In genomic region chr7:44303346-44304340, GRCm38 (mm10) we compare ENCODE assay signal across 8 mouse cellular contexts. TPM values are rescaled to one million over a fixed set of nuclear protein-coding genes. Genes with fewer than 3 reads are reported as not detected.
DNase-seq lines count a peak whose midpoint lies in the region; ATAC-seq and TF ChIP-seq lines count a peak whose summit lies in the region.

No protein-coding gene starts in this region.

- H3K4me2 ChIP-seq in neural tube, embryonic 11.5 days (ENCODE audit: low read depth) = peak overlapping the region; percentile 54
- peak overlapping the region; percentile 73 for H3K4me2 ChIP-seq in limb, embryonic 12.5 days
- H3K4me2 ChIP-seq in stomach, embryonic 15.5 days = peak overlapping the region; percentile 79

- no peaks in the 10 kb centered on the region for H3K36me3 ChIP-seq in neural tube, embryonic 11.5 days (ENCODE audit: control insufficient read depth, insufficient read depth, low read length)
- no peaks in the 10 kb centered on the region for H3K36me3 ChIP-seq in limb, embryonic 12.5 days
- H3K36me3 ChIP-seq in stomach, embryonic 15.5 days = no peaks in the 10 kb centered on the region

- H3K9me3 ChIP-seq in neural tube, embryonic 11.5 days (ENCODE audit: control insufficient read depth, low read length) = no peaks in the 10 kb centered on the region
- no peaks in the 10 kb centered on the region for H3K9me3 ChIP-seq in limb, embryonic 12.5 days
- no peaks in the 10 kb centered on the region for H3K9me3 ChIP-seq in stomach, embryonic 15.5 days

- TF ChIP-seq POLR2A in cerebellum, adult 2 months (IDR thresholded peaks at IDR 0.05; ENCODE audit: borderline replicate concordance, insufficient read depth, low read length) = no peak

- H3K27me3 ChIP-seq in cerebellum, adult 2 months (ENCODE audit: control insufficient read depth, insufficient read depth, low read length) = no peaks in the 10 kb centered on the region
- 0 out of 2 replicates have a peak, but pooled peaks cover 4% of the 10 kb centered on the region for H3K27me3 ChIP-seq in neural tube, embryonic 11.5 days (ENCODE audit: control insufficient read depth, insufficient read depth, low read length)
- peaks cover 24% of the 10 kb centered on the region; the same call in 1 of the 2 replicates for H3K27me3 ChIP-seq in limb, embryonic 12.5 days
- no peaks in the 10 kb centered on the region for H3K27me3 ChIP-seq in stomach, embryonic 15.5 days (replicated peaks)

- peak overlapping the region; percentile 76; the same call in 1 of the 2 replicates for H3K27ac ChIP-seq in cerebellum, adult 2 months (ENCODE audit: insufficient read depth, low read length)
- peak overlapping the region; percentile 97; the same call in 1 of the 2 replicates for H3K27ac ChIP-seq in neural tube, embryonic 11.5 days (ENCODE audit: low read depth, low read length)
- peak overlapping the region; percentile 94 for H3K27ac ChIP-seq in limb, embryonic 12.5 days
- peak overlapping the region; percentile 95 for H3K27ac ChIP-seq in stomach, embryonic 15.5 days

- no peak for ATAC-seq in cerebellum, adult (ENCODE audit: insufficient number of reproducible peaks, low FRiP score, low TSS enrichment)
- ATAC-seq in neural tube, embryonic 11.5 days (ENCODE audit: insufficient read depth, low FRiP score, low TSS enrichment) = no peak
- ATAC-seq in limb, embryonic 12.5 days (ENCODE audit: insufficient number of reproducible peaks, insufficient read depth, low FRiP score, low TSS enrichment, low read depth) = no peak
- ATAC-seq in stomach, embryonic 15.5 days (ENCODE audit: insufficient read depth, low FRiP score, low read depth) = no peak
- no peak for ATAC-seq in megakaryocyte-erythroid progenitor cell, adult 5-6 weeks (replicated peaks; ENCODE audit: low FRiP score, low TSS enrichment, poor library complexity, severe bottlenecking)

- peak overlapping the region; percentile 99 for H3K9ac ChIP-seq in neural tube, embryonic 11.5 days (ENCODE audit: low read length)
- H3K9ac ChIP-seq in limb, embryonic 12.5 days (replicated peaks) = peak overlapping the region; percentile 89
- H3K9ac ChIP-seq in stomach, embryonic 15.5 days = peak overlapping the region; percentile 94

- peak overlapping the region; percentile 78 for H3K4me3 ChIP-seq in cerebellum, adult 2 months (replicated peaks; ENCODE audit: insufficient read depth, low read depth, low read length)
- peak overlapping the region; percentile 75 for H3K4me3 ChIP-seq in neural tube, embryonic 11.5 days (ENCODE audit: low read depth, low read length)
- peak overlapping the region; percentile 67 for H3K4me3 ChIP-seq in limb, embryonic 12.5 days (replicated peaks)
- peak overlapping the region; percentile 77 for H3K4me3 ChIP-seq in stomach, embryonic 15.5 days (replicated peaks)

- no peak for TF ChIP-seq CTCF in cerebellum, adult 2 months (IDR thresholded peaks at IDR 0.05; ENCODE audit: borderline replicate concordance, insufficient read depth, low read depth, low read length)

- WGBS in cerebellum, adult 2 months = 83% methylated on average over 14 of the region's 14 CpGs
- 86% methylated on average over 14 of the region's 14 CpGs for WGBS in neural tube, embryonic 11.5 days
- WGBS in limb, embryonic 12.5 days = 88% methylated on average over 14 of the region's 14 CpGs
- WGBS in stomach, embryonic 15.5 days = 80% methylated on average over 14 of the region's 14 CpGs

- H3K4me1 ChIP-seq in cerebellum, adult 2 months (ENCODE audit: control insufficient read depth, insufficient read depth, low read length) = peaks cover 4% of the 10 kb centered on the region; the same call in 1 of the 2 replicates
- H3K4me1 ChIP-seq in neural tube, embryonic 11.5 days (ENCODE audit: control insufficient read depth, insufficient read depth, low read length) = peaks cover 8% of the 10 kb centered on the region
- peaks cover 35% of the 10 kb centered on the region for H3K4me1 ChIP-seq in limb, embryonic 12.5 days (replicated peaks)
- H3K4me1 ChIP-seq in stomach, embryonic 15.5 days = peaks cover 18% of the 10 kb centered on the region

- DNase-seq in cerebellum, adult 2 months = no peak
- no peak for DNase-seq in neural tube, embryonic 11.5 days (ENCODE audit: low spot score)
- DNase-seq in neural tube, embryonic 10.5 days (ENCODE audit: extremely low spot score, low spot score) = no peak
- DNase-seq in layer of hippocampus, postnatal 14 days (ENCODE audit: low spot score in 2 of 2) = no peak

RNA-seq across cellular contexts. Expression of gene Clec11a, which starts 3.1 kb away (rescaled TPM):
- 2.4 and 3.0 TPM in 2 replicates for polyA plus RNA-seq in cerebellum, adult 2 months (2012; rRNA removed)
- 1.9 and 2.4 TPM in 2 replicates for polyA plus RNA-seq in neural tube, embryonic 11.5 days (2014; fragmentation: Nextera tagmentation; extraction: Ambion mirVana)
- polyA plus RNA-seq in limb, embryonic 12.5 days (2016; fragmentation: Nextera tagmentation; extraction: Ambion mirVana) = 2.0 and 2.2 TPM in 2 replicates
- polyA plus RNA-seq in stomach, embryonic 15.5 days (2015; fragmentation: Nextera tagmentation; extraction: Ambion mirVana) = 5.1 and 6.9 TPM in 2 replicates
- total RNA-seq in megakaryocyte-erythroid progenitor cell, adult 5-6 weeks (2014; fragmentation: Nextera tagmentation) = 0.74 and 0.77 TPM in 2 replicates
- total RNA-seq in megakaryocyte-erythroid progenitor cell, adult 5-6 weeks (2017) = 1.7 and 4.3 TPM in 2 replicates
- total RNA-seq in layer of hippocampus, postnatal 14 days (2021) = 1 to 10 TPM; 2.5 to 2.8 TPM

RNA-seq across cellular contexts. Expression of gene Shank1, which starts 6.4 kb away (rescaled TPM):
- 51.4 and 60.7 TPM in 2 replicates for polyA plus RNA-seq in cerebellum, adult 2 months (2012; rRNA removed)
- polyA plus RNA-seq in neural tube, embryonic 11.5 days (2014; fragmentation: Nextera tagmentation; extraction: Ambion mirVana) = 4.6 and 4.7 TPM in 2 replicates
- polyA plus RNA-seq in limb, embryonic 12.5 days (2016; fragmentation: Nextera tagmentation; extraction: Ambion mirVana) = 1.2 and 1.3 TPM in 2 replicates
- polyA plus RNA-seq in stomach, embryonic 15.5 days (2015; fragmentation: Nextera tagmentation; extraction: Ambion mirVana) = 2.2 TPM in 2 replicates
- 0.22 and 1.3 TPM in 2 replicates for total RNA-seq in megakaryocyte-erythroid progenitor cell, adult 5-6 weeks (2014; fragmentation: Nextera tagmentation)
- total RNA-seq in megakaryocyte-erythroid progenitor cell, adult 5-6 weeks (2017) = 0.27 TPM in 1 of 2 replicates, not detected in the other
- 100 to 1,000 TPM; 566 to 582 TPM for total RNA-seq in layer of hippocampus, postnatal 14 days (2021)

RNA-seq across cellular contexts. Expression of gene Gm15517, which starts 42.4 kb away (rescaled TPM):
- not detected in 2 replicates for polyA plus RNA-seq in cerebellum, adult 2 months (2012; rRNA removed)
- polyA plus RNA-seq in neural tube, embryonic 11.5 days (2014; fragmentation: Nextera tagmentation; extraction: Ambion mirVana) = not detected in 2 replicates
- not detected in 2 replicates for polyA plus RNA-seq in limb, embryonic 12.5 days (2016; fragmentation: Nextera tagmentation; extraction: Ambion mirVana)
- polyA plus RNA-seq in stomach, embryonic 15.5 days (2015; fragmentation: Nextera tagmentation; extraction: Ambion mirVana) = not detected in 2 replicates
- not detected in 2 replicates for total RNA-seq in megakaryocyte-erythroid progenitor cell, adult 5-6 weeks (2014; fragmentation: Nextera tagmentation)
- total RNA-seq in megakaryocyte-erythroid progenitor cell, adult 5-6 weeks (2017) = not detected in 2 replicates
- total RNA-seq in layer of hippocampus, postnatal 14 days (2021) = not detected

RNA-seq across cellular contexts. Expression of gene Acp4, which starts 46.5 kb away (rescaled TPM):
- not detected in 2 replicates for polyA plus RNA-seq in cerebellum, adult 2 months (2012; rRNA removed)
- polyA plus RNA-seq in neural tube, embryonic 11.5 days (2014; fragmentation: Nextera tagmentation; extraction: Ambion mirVana) = not detected in 2 replicates
- 0.28 TPM in 1 of 2 replicates, not detected in the other for polyA plus RNA-seq in limb, embryonic 12.5 days (2016; fragmentation: Nextera tagmentation; extraction: Ambion mirVana)
- polyA plus RNA-seq in stomach, embryonic 15.5 days (2015; fragmentation: Nextera tagmentation; extraction: Ambion mirVana) = not detected in 2 replicates
- not detected in 2 replicates for total RNA-seq in megakaryocyte-erythroid progenitor cell, adult 5-6 weeks (2014; fragmentation: Nextera tagmentation)
- not detected in 2 replicates for total RNA-seq in megakaryocyte-erythroid progenitor cell, adult 5-6 weeks (2017)
- total RNA-seq in layer of hippocampus, postnatal 14 days (2021) = not detected

RNA-seq across cellular contexts. Expression of gene 2410002F23Rik, which starts 57.1 kb away (rescaled TPM):
- 98.8 and 111 TPM in 2 replicates for polyA plus RNA-seq in cerebellum, adult 2 months (2012; rRNA removed)
- 143 TPM in 2 replicates for polyA plus RNA-seq in neural tube, embryonic 11.5 days (2014; fragmentation: Nextera tagmentation; extraction: Ambion mirVana)
- 209 and 214 TPM in 2 replicates for polyA plus RNA-seq in limb, embryonic 12.5 days (2016; fragmentation: Nextera tagmentation; extraction: Ambion mirVana)
- polyA plus RNA-seq in stomach, embryonic 15.5 days (2015; fragmentation: Nextera tagmentation; extraction: Ambion mirVana) = 120 and 139 TPM in 2 replicates
- total RNA-seq in megakaryocyte-erythroid progenitor cell, adult 5-6 weeks (2014; fragmentation: Nextera tagmentation) = 93.5 and 176 TPM in 2 replicates
- 77.1 and 113 TPM in 2 replicates for total RNA-seq in megakaryocyte-erythroid progenitor cell, adult 5-6 weeks (2017)
- total RNA-seq in layer of hippocampus, postnatal 14 days (2021) = 100 to 1,000 TPM in 1 of 2 experiments, 10 to 100 TPM in 1; 83.1 to 105 TPM
